Mouse (Mus musculus): Measurements from ENCODE around the gene Arhgap40. TPM values are rescaled to one million over a fixed set of nuclear protein-coding genes. Genes with fewer than 3 reads are reported as not detected.

Gene Arhgap40
- polyA plus RNA-seq (2017; shearing (Covaris generic)), result not detected

DNA sequence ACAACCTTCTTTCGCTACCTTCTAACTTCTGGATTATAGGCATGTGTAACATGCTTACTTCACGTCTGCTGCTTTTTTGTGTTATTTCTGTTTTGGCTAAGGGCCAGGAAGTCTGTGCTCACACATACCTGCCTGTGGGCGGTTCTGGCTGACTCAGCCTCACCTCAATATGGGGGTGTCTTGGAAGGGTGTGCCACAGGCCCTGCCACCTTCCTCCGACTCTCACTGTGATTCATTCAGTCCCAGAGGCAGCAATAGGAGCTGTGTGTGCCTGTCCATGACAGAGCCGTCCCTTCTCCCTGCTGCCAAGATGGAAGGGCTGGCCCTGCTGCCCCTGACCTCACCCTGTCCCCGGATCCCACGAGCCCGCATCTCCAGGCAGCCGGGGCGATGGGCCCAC, at the start of gene Arhgap40:
Gene Arhgap40, plus strand, starts transcription at position 269 of the 400 bp plus-strand sequence.

DNA sequence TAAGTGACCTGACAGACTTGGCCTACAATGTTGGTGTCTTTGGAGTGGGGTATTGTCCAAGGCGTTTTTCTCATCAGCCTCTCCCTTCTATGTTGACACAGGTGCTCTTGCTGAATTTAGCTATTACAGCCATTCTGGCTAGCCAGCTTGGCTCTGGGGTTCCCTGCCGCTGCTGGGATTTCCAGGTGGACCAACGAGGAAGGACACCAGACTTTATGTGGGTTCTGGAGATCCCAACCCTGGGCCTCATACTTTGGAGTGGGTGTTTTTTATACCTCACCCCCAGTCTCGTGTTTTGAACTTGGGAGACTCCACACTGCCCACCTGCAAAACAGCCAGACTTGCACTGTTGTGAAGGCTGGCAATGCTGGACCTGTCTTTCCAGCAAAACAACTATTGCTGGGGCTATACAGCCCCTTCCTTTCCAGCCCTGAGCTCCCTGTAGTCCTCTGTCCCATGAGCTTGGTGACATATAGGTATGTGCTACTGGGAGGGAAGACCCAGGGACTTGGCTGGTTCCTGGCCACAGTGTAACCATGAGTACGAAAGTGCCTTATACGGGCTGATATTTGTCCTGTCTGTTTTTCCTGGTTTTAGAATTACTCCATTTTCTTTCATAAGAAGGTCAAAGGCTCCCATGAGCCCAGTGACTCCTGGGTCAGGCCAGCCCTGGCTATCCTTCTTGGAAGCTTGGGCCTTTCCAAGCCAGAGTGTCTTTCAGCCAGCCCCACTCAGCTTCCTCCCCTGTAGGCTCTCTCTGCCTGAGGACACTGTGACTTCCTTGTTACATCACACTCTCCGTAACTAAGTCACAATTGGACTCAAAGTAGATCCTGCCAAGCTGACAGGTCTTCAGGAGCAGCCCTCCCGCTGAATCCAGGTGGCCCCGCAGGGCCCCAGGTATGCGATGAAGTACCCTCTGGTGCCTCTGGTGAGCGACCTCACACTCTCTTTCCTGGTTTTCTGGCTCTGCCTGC, 10.5 kb upstream of the Arhgap40 start, which contains the start of gene Adig:
Gene Adig, plus strand, starts transcription at position 777 of the 977 bp plus-strand sequence.

Other genes starting within 250 kb of the Arhgap40 start
- 0.96 TPM for gene Lbp, start 206.3 kb upstream of the Arhgap40 start, polyA plus RNA-seq (2017; shearing (Covaris generic))
- not detected for gene Snhg11, start 137.2 kb upstream of the Arhgap40 start, polyA plus RNA-seq (2017; shearing (Covaris generic))
- 44.5 TPM for gene Ralgapb, start 102.9 kb upstream of the Arhgap40 start, polyA plus RNA-seq (2017; shearing (Covaris generic))
- 1.00 TPM for gene Adig, start 10.2 kb upstream of the Arhgap40 start, polyA plus RNA-seq (2017; shearing (Covaris generic))
- 0.27 TPM for gene Slc32a1, start 98.0 kb downstream of the Arhgap40 start, polyA plus RNA-seq (2017; shearing (Covaris generic))
- gene Actr5, start 112.1 kb downstream of the Arhgap40 start, polyA plus RNA-seq (2017; shearing (Covaris generic)), result 56.7 TPM
- gene Ppp1r16b, start 152.6 kb downstream of the Arhgap40 start, polyA plus RNA-seq (2017; shearing (Covaris generic)), result 81.9 TPM